Mouse (Mus musculus) bone marrow, adult 2 months (tissue): ENCODE results near the gene Prss57. TPM values are rescaled to one million over a fixed set of nuclear protein-coding genes. Genes with fewer than 3 reads are reported as not detected.

Experiments
- H3K27ac ChIP-seq: fragments of 200-500 bp; 2 replicates; pipeline ENCODE4 v1.5.1; 2012; ENCODE audit warnings: low read depth, mild to moderate bottlenecking, control low read depth, inconsistent platforms, low read length; ENCODE audit not compliant: control insufficient read depth, poor library complexity, insufficient read depth
- H3K4me1 ChIP-seq: fragments of 200-500 bp; 2 replicates; pipeline ENCODE4 v1.6.1; 2011; ENCODE audit warnings: low read length; ENCODE audit not compliant: control insufficient read depth, insufficient read depth
- H3K4me3 ChIP-seq: fragments of 200-500 bp; replicated peaks from 2 replicates; pipeline ENCODE3; 2011; ENCODE audit warnings: mild to moderate bottlenecking, low read depth, low read length, control low read depth; ENCODE audit not compliant: control insufficient read depth
- CTCF ChIP-seq: fragments of 200-500 bp; IDR thresholded peaks from 2 replicates; pipeline ENCODE4 v1.5.1; 2011; ENCODE audit warnings: low read length, control low read depth; ENCODE audit not compliant: control insufficient read depth, insufficient read depth
- POLR2A ChIP-seq: fragments of 200-500 bp; IDR thresholded peaks from 2 replicates; pipeline ENCODE4 v1.6.1; 2011; ENCODE audit warnings: low read depth, mild to moderate bottlenecking, control low read depth, low read length, borderline replicate concordance; ENCODE audit not compliant: control insufficient read depth
- WGBS: fragments of 180-500 bp; shearing (Covaris S2); methylation state at CpG from one replicate; pipeline ENCODE4 v1.1.7; 2018; 5-methylcytosine and 5-hydroxymethylcytosine counted together
- polyA plus RNA-seq: library from polyadenylated mRNA; stranded (reverse); fragments of >200 nt; gene quantifications from 2 replicates; pipeline ENCODE4 v1.2.4, GENCODE M21; 2011; ENCODE audit warnings: low replicate concordance; ENCODE audit not compliant: missing spikeins, insufficient read depth, insufficient read length

Gene Prss57
- polyA plus RNA-seq, 1 experiment = 40.0 TPM

- H3K27ac ChIP-seq = no peak overlapping the region
- H3K4me1 ChIP-seq = no peaks in the 10 kb centered on the region
- 91% methylated on average over 12 of the region's 12 CpGs for WGBS
- no peak for TF ChIP-seq POLR2A
- no peak for TF ChIP-seq CTCF
- no peak overlapping the region for H3K4me3 ChIP-seq
Measured at GRCm38 (mm10) chr10:79815671-79816494, 25.1 kb upstream of the Prss57 start.

- H3K4me1 ChIP-seq = no peaks in the 10 kb centered on the region
- H3K27ac ChIP-seq = no peak overlapping the region
- no peak overlapping the region for H3K4me3 ChIP-seq
- TF ChIP-seq CTCF = no peak
- no peak for TF ChIP-seq POLR2A
- 80% methylated on average over 5 of the region's 5 CpGs for WGBS
Measured at GRCm38 (mm10) chr10:79814271-79814842, 23.6 kb upstream of the Prss57 start.

GRCm38 (mm10) chr10:79811736-79812637 is 21.2 kb upstream of the Prss57 start:
- no peak overlapping the region for H3K4me3 ChIP-seq
- TF ChIP-seq POLR2A (no peak), CTCF (peak; percentile 99)
- no peak overlapping the region for H3K27ac ChIP-seq
- H3K4me1 ChIP-seq = no peaks in the 10 kb centered on the region
- WGBS = 33% methylated on average over 15 of the region's 15 CpGs

- Histone ChIP-seq H3K27ac (no peak overlapping the region), H3K4me3 (no peak overlapping the region), H3K4me1 (no peaks in the 10 kb centered on the region)
- WGBS = 91% methylated on average over 11 of the region's 11 CpGs
- TF ChIP-seq POLR2A (no peak), CTCF (no peak)
Measured at GRCm38 (mm10) chr10:79808728-79809127, 18.0 kb upstream of the Prss57 start.

- Histone ChIP-seq H3K27ac (no peak overlapping the region), H3K4me3 (no peak overlapping the region), H3K4me1 (no peaks in the 10 kb centered on the region)
- WGBS = 63% methylated on average over 11 of the region's 11 CpGs
- no peak for TF ChIP-seq POLR2A
- TF ChIP-seq CTCF = no peak
Measured at GRCm38 (mm10) chr10:79807826-79808225, 17.1 kb upstream of the Prss57 start.

GRCm38 (mm10) chr10:79806972-79807371 is 16.2 kb upstream of the Prss57 start:
- Histone ChIP-seq H3K27ac (no peak overlapping the region), H3K4me3 (no peak overlapping the region), H3K4me1 (peaks cover 1% of the 10 kb centered on the region; the same call in 1 of the 2 replicates)
- 76% methylated on average over 10 of the region's 10 CpGs for WGBS
- TF ChIP-seq CTCF (no peak), POLR2A (no peak)

GRCm38 (mm10) chr10:79806331-79806730 is 15.6 kb upstream of the Prss57 start:
- Histone ChIP-seq H3K27ac (no peak overlapping the region), H3K4me1 (peaks cover 1% of the 10 kb centered on the region; the same call in 1 of the 2 replicates), H3K4me3 (no peak overlapping the region)
- 89% methylated on average over 9 of the region's 9 CpGs for WGBS
- TF ChIP-seq POLR2A (no peak), CTCF (no peak)

- WGBS = 74% methylated on average over 11 of the region's 11 CpGs
- H3K4me1 ChIP-seq = peaks cover 1% of the 10 kb centered on the region; the same call in 1 of the 2 replicates
- no peak for TF ChIP-seq POLR2A
- TF ChIP-seq CTCF = no peak
- no peak overlapping the region for H3K4me3 ChIP-seq
- no peak overlapping the region for H3K27ac ChIP-seq
Measured at GRCm38 (mm10) chr10:79805636-79806035, 14.9 kb upstream of the Prss57 start.
